Mouse (Mus musculus) lung, adult 18-20 months (tissue): ENCODE results near the gene Gtf2h3.

ENCODE experiments used
- DNase-seq, 2 experiments: peaks; one replicate each; pipeline ENCODE4 v3.0.0; 2022; ENCODE audit warnings: mixed read lengths in 2 of 2

Gtf2h3 gene

DNA sequence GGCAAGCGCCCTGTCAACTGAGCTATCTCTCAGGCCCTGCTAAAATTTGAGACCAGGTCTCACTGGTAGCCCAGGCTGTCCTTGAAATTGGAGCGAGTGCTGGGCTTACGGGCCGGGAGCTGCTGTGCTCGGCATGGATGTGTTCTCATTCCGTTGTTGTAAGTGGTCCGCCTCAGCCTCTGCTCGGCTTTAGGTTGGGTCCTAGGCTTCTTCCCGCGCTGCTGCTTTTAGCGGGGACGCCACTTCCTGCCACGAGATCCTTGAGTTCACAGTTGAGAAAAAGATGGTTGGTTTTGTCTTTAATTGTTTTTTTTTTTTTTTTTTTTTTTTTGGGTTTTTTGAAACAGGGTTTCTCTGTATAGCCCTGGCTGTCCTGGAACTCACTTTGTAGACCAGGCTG lies 58.9 kb downstream of the Gtf2h3 start:
- no peak for DNase-seq
